Mouse (Mus musculus) lung, embryonic 14.5 days (tissue): ENCODE results near the gene Prkch. TPM values are rescaled to one million over a fixed set of nuclear protein-coding genes. Genes with fewer than 3 reads are reported as not detected.
"Not testable (repeated sequence)": the region's sequence is repeated elsewhere in the genome, so short reads cannot be mapped to it uniquely, and the experiment has no call there.

Experiments used
- ATAC-seq: fragments of 200-750 bp; cut with Nextera tagmentation; 2 replicates; pipeline ENCODE4 v1.8.0; 2017; ENCODE audit warnings: mild to moderate bottlenecking, moderate TSS enrichment, moderate library complexity; ENCODE audit not compliant: insufficient read depth
- DNase-seq: peaks from one replicate; pipeline ENCODE4 v3.0.0-alpha.2; 2015
- H3K27ac ChIP-seq: fragments of 300-500 bp; sonication (generic); 2 replicates; pipeline ENCODE4 v1.5.1; 2014; ENCODE audit warnings: low read depth, mild to moderate bottlenecking, moderate library complexity
- H3K27me3 ChIP-seq: fragments of 300-500 bp; sonication (generic); 2 replicates; pipeline ENCODE4 v1.6.1; 2014; ENCODE audit warnings: low read length, control low read depth; ENCODE audit not compliant: insufficient read depth
- H3K36me3 ChIP-seq: fragments of 300-500 bp; sonication (generic); 2 replicates; pipeline ENCODE4 v1.6.1; 2014; ENCODE audit warnings: control low read depth; ENCODE audit not compliant: insufficient read depth
- H3K4me1 ChIP-seq: fragments of 300-500 bp; sonication (generic); 2 replicates; pipeline ENCODE4 v1.6.1; 2014; ENCODE audit warnings: antibody characterized with exemption, control low read depth; ENCODE audit not compliant: insufficient read depth
- H3K4me2 ChIP-seq: fragments of 300-500 bp; sonication (generic); 2 replicates; pipeline ENCODE4 v1.6.1; 2014; ENCODE audit warnings: mild to moderate bottlenecking
- H3K4me3 ChIP-seq: fragments of 300-500 bp; sonication (generic); 2 replicates; pipeline ENCODE4 v1.5.1; 2014; ENCODE audit warnings: low read depth, low read length
- H3K9ac ChIP-seq: fragments of 300-500 bp; sonication (generic); 2 replicates; pipeline ENCODE4 v1.6.1; 2014
- H3K9me3 ChIP-seq: fragments of 300-500 bp; sonication (generic); 2 replicates; pipeline ENCODE4 v1.6.1; 2016; ENCODE audit warnings: low read depth, low read length, control low read depth
- CTCF ChIP-seq: IDR thresholded peaks from 2 replicates; pipeline ENCODE4 v1.5.1; 2016; ENCODE audit warnings: antibody characterized with exemption, low read depth
- WGBS: fragments of 180-500 bp; shearing (Covaris S2); extraction: QIAGEN DNeasy Blood & Tissue Kit; methylation state at CpG from one replicate; pipeline ENCODE4 v1.1.7; 2014; 5-methylcytosine and 5-hydroxymethylcytosine counted together
- polyA plus RNA-seq: library from polyadenylated mRNA; unstranded; fragments of >200 nt; fragmentation: Nextera tagmentation; extraction: Ambion mirVana; gene quantifications from 2 replicates; pipeline ENCODE4 v1.2.1, GENCODE M21; 2014

The Prkch gene
- polyA plus RNA-seq, 1 experiment from 2014 or later = 18.0 TPM

DNA sequence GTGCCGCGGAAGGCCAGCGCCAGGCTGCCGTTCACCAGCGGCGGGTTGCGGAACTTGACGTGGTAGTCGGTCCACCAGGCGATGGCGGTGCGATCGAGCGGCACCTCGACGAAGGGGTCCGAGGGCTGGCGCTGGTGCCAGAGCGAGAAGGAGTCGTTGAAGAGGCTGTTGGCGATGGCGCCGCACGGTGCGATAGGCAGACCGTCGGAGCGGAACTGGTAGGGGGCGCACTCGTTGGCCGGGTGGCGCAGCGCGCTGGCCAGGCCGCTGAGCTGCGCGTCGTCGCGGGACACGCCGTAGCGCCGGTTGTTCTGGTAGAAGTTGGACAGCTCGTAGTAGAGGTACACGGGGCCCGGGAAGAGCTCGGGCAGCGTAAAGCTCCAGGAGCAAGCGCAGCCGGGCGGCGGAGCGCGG, 38.9 kb upstream of the Prkch start:
- TF ChIP-seq CTCF = peak; percentile 30
- ATAC-seq = peak; percentile 67

DNA sequence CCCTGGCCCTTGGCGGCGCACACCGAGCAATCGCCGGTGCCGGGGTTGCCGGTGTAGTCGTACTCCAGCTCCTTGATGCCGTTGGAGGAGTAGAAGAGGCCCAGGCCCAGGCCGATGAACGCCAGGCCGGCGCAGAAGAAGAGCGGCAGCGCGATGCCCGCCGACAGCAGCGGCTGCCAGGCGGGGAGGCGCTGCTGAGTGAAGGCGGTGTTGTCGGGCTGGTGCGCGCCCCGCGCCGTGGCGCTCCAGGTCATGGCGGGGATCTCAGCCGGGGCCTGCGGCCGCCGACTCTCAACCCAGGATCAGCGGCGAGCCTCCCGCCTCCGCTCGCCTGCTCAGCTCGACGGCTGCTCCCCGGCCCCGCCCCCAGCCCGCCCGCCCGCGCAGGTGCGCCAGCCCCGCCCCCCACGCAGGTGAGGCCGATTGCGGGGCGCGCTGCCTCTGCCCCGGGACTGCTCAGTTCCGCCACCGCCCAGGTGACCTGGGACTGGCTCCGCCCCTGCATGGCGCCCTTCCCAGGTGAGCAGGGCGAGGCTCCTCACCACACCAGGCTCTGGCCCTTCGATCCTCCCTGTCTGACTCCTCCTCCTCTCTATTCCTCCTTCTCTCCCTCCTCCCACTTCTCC, 38.4 kb upstream of the Prkch start, which contains the start of gene Tmem30b:
Gene Tmem30b, minus strand, starts transcription at position 307 of the 626 bp plus-strand sequence.
- H3K4me3 ChIP-seq = peak within 1 kb of the TSS; percentile 42
- H3K27ac ChIP-seq = no peak within 1 kb of the TSS
- DNase-seq = peak; percentile 40
- H3K4me2 ChIP-seq = peak within 1 kb of the TSS; percentile 69
- no peaks in the 10 kb centered on the region for H3K36me3 ChIP-seq
- 2% methylated on average over 41 of the region's 61 CpGs for WGBS
- H3K4me1 ChIP-seq = no peaks in the 10 kb centered on the region
- H3K9me3 ChIP-seq = no peaks in the 10 kb centered on the region
- peak; percentile 78 for ATAC-seq
- H3K9ac ChIP-seq = peak within 1 kb of the TSS; percentile 38
- TF ChIP-seq CTCF = no peak
- peaks cover 75% of the 10 kb centered on the region for H3K27me3 ChIP-seq

More for the DNA sequence above, 38.9 kb upstream of the Prkch start:
- WGBS = under 1% methylated on average over 55 of the region's 55 CpGs
- peak; percentile 69 for DNase-seq
- H3K4me1 ChIP-seq = no peaks in the 10 kb centered on the region
- H3K36me3 ChIP-seq = no peaks in the 10 kb centered on the region
- peaks cover 72% of the 10 kb centered on the region for H3K27me3 ChIP-seq
- peak overlapping the region; percentile 38 for H3K9ac ChIP-seq
- H3K4me2 ChIP-seq = peak overlapping the region; percentile 69
- H3K27ac ChIP-seq = no peak overlapping the region
- no peaks in the 10 kb centered on the region for H3K9me3 ChIP-seq
- peak overlapping the region; percentile 42 for H3K4me3 ChIP-seq

DNA sequence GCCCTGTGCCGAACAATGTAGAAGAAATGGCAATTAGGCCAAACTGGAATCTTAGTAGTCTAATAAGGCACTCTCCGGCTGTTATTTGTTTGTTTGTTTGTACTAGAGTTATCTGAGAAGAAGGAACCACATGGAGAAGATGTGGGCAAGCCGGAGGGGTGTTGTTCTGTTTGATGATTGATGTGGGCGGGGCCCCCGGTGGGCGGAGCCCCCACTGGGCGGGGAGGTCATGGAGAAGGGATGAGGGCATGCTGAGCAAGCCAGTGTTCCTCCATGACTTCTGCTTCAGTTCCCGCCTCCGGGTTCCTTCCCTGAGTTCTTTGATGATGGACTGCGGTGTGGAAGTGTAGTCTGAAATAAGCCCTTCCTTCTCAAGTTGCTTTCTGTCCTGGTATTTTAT, 37.0 kb upstream of the Prkch start:
- Histone ChIP-seq H3K27me3 (peaks cover 75% of the 10 kb centered on the region), H3K4me1 (no peaks in the 10 kb centered on the region), H3K36me3 (no peaks in the 10 kb centered on the region), H3K4me3 (no peak overlapping the region), H3K9ac (no peak overlapping the region), H3K4me2 (no peak overlapping the region), H3K9me3 (no peaks in the 10 kb centered on the region), H3K27ac (no peak overlapping the region)
- no peak for DNase-seq
- TF ChIP-seq CTCF = no peak
- WGBS = 32% methylated on average over 10 of the region's 10 CpGs
- ATAC-seq = no peak

DNA sequence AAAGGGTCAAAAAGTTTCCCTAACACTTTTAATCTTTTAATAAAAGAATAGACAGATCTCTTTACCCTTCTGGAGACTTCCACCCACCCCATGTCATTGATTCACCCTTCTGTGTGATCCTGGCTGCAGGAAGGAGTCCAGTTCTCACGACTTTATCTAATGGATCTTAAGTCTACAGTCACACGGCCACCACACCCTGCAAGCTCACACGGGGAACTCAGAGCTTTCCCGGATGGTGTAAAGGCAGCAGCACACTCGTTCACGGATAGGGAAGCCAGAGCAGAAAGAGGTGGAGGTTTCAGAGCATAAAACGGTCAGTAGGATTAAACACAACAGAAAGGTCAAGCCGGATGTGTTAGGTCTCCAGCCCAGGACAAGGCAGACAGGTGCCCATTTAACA, 36.3 kb upstream of the Prkch start:
- no peaks in the 10 kb centered on the region for H3K36me3 ChIP-seq
- 56% methylated on average over 8 of the region's 8 CpGs for WGBS
- H3K9me3 ChIP-seq = no peaks in the 10 kb centered on the region
- DNase-seq (no peak), ATAC-seq (no peak)
- H3K4me1 ChIP-seq = no peaks in the 10 kb centered on the region
- no peak for TF ChIP-seq CTCF
- H3K4me3 ChIP-seq = no peak overlapping the region
- no peak overlapping the region for H3K27ac ChIP-seq
- peaks cover 71% of the 10 kb centered on the region for H3K27me3 ChIP-seq
- no peak overlapping the region for H3K4me2 ChIP-seq
- no peak overlapping the region for H3K9ac ChIP-seq

GRCm38 (mm10) chr12:73554155-73554554, 30.4 kb upstream of the Prkch start:
- DNase-seq (peak; percentile 89), ATAC-seq (peak; percentile 71; the same call in 1 of the 2 replicates)
- no peak overlapping the region for H3K9ac ChIP-seq
- H3K9me3 ChIP-seq = no peaks in the 10 kb centered on the region
- WGBS = 5% methylated on average over 5 of the region's 5 CpGs
- peaks cover 15% of the 10 kb centered on the region for H3K27me3 ChIP-seq
- no peaks in the 10 kb centered on the region for H3K36me3 ChIP-seq
- H3K4me2 ChIP-seq = no peak overlapping the region
- H3K4me1 ChIP-seq = no peaks in the 10 kb centered on the region
- H3K27ac ChIP-seq = no peak overlapping the region
- peak; percentile 84 for TF ChIP-seq CTCF
- H3K4me3 ChIP-seq = no peak overlapping the region

- H3K4me3 ChIP-seq = no peak overlapping the region
- H3K27me3 ChIP-seq = no peaks in the 10 kb centered on the region
- no peak overlapping the region for H3K27ac ChIP-seq
- no peak overlapping the region for H3K4me2 ChIP-seq
- no peaks in the 10 kb centered on the region for H3K4me1 ChIP-seq
- no peaks in the 10 kb centered on the region for H3K9me3 ChIP-seq
- TF ChIP-seq CTCF = no peak
- WGBS = 85% methylated on average over 20 of the region's 20 CpGs
- no peak overlapping the region for H3K9ac ChIP-seq
- DNase-seq (no peak), ATAC-seq (no peak)
- H3K36me3 ChIP-seq = no peaks in the 10 kb centered on the region
These were observed 25.9 kb upstream of the Prkch start for GRCm38 (mm10) chr12:73558525-73559195.

DNA sequence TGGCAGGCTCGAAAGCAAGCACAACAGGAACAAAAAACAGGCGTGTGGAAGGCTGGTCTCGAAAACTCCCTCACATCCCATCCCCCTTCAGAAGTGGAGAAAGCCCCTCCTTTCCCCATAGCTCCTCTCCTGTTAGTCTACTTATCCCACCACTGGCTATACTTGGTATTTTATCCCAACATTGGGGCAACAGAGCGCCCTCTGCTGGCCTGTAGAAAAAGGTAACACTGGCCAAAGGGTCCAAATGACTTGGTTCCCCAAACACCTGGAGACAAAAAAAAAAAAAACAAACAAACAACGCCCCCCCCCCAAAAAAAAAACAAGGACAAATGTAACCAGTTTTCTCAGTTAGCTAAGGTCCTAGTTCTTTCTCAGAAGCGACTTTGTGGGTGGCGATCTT, 24.5 kb upstream of the Prkch start:
- Histone ChIP-seq H3K9ac (no peak overlapping the region), H3K9me3 (no peaks in the 10 kb centered on the region), H3K4me3 (no peak overlapping the region), H3K27ac (no peak overlapping the region), H3K36me3 (no peaks in the 10 kb centered on the region), H3K4me2 (no peak overlapping the region), H3K4me1 (no peaks in the 10 kb centered on the region), H3K27me3 (no peaks in the 10 kb centered on the region)
- peak; percentile 57 for TF ChIP-seq CTCF
- DNase-seq (peak; percentile 27), ATAC-seq (no peak)
- WGBS = 47% methylated on average over 7 of the region's 7 CpGs

DNA sequence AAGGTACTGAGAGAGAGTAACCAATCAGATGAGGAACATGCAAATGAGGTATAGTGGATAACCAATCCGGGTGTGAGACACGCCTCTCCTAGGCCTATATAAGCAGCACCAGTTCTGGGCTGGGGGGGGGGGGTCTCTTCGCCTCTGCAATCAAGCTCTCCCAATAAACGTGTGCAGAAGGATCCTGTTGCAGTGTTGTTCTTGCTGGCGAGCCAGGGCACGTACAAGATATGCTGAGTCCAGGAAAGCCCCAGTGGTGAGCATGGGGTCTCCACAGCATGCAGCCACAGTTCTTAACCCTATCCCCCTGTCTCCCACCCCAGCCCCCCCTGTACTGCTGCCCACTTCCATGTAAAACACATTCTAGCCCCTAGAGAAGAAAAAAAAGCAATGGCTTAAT, 21.5 kb upstream of the Prkch start:
- H3K36me3 ChIP-seq, H3K27ac ChIP-seq, H3K9me3 ChIP-seq, H3K27me3 ChIP-seq, H3K4me2 ChIP-seq, DNase-seq, H3K4me3 ChIP-seq, H3K9ac ChIP-seq, H3K4me1 ChIP-seq, ATAC-seq: not testable (repeated sequence)
- WGBS = 71% methylated on average over 6 of the region's 6 CpGs
